Mouse (Mus musculus) left cerebral cortex, postnatal 36 days (tissue): ENCODE results near the gene P2rx4. TPM values are rescaled to one million over a fixed set of nuclear protein-coding genes. Genes with fewer than 3 reads are reported as not detected.

Source experiments
- DNase-seq, 2 experiments: peaks; one replicate each; pipeline ENCODE4 v3.0.0; 2021 to 2022; ENCODE audit warnings: low spot score in 2 of 2, mixed read lengths in 1 of 2
- intact Hi-C: fragments of 180-260 bp; cut with DNase I; formaldehyde crosslinking; loops from one replicate; pipeline ENCODE4 v1.15.1; 2025
- total RNA-seq, 2 experiments: library from RNA; stranded (reverse); gene quantifications; 2 replicates each; pipeline ENCODE4 v1.2.3; 2021

P2rx4 gene
- total RNA-seq, 2 experiments from 2014 or later = 19.2 to 19.3 TPM

- DNase-seq = no peak
- intact Hi-C loops = no loop called here
Observed at GRCm38 (mm10) chr5:122736761-122737160, 29.4 kb downstream of the P2rx4 start.

DNA sequence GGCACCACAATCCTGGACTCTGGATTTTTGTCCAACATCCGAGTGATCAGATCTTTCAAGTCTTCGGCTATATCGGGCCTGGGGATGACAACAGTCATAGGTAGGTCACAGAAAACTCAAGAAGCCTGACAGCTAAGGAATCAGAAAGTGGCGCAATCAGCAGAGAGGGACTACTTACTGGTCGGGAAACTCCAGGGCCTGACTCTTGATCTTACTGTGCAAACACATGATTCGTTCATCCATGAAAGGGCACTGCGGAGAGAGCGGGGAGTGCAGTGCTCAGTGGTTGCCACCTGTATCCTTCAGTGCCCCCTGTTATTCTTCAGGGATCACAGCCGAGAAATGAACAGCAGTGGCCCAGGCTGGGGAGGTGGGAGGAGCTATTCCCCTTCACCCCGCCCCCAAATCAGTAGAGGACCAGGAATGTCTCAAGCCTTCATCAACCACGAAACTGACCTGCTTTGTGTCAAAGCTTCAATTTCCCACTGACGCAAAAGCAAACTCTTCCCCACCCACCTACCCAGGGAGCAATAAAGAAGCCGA, 36.6 kb downstream of the P2rx4 start:
- no peak for DNase-seq
- intact Hi-C loops = no loop called here

GRCm38 (mm10) chr5:122747950-122748349, 40.6 kb downstream of the P2rx4 start:
- DNase-seq = no peak
- intact Hi-C loops = no loop called here

- intact Hi-C loops = no loop called here
- no peak for DNase-seq
Observed at GRCm38 (mm10) chr5:122754477-122754876, 47.1 kb downstream of the P2rx4 start.

DNA sequence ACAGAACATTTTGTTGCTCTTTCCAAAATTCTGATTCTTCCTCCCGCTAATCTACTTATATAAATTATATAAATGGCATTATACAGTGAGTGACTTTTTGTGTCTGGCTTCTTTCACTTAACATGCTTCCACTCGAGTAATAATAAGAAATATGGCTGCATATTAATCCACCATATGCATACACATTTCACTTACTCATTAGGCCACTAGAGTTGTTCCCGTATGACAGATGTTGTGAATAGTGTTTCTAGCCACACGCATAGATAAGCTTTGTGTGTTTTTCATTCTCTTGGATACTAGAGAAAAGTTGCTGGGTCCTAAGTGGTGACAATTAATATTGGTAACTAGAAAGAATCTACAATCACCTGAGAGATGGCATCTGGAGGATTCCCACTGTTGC, 48.3 kb downstream of the P2rx4 start:
- no peak for DNase-seq
- intact Hi-C loops = no loop called here

DNA sequence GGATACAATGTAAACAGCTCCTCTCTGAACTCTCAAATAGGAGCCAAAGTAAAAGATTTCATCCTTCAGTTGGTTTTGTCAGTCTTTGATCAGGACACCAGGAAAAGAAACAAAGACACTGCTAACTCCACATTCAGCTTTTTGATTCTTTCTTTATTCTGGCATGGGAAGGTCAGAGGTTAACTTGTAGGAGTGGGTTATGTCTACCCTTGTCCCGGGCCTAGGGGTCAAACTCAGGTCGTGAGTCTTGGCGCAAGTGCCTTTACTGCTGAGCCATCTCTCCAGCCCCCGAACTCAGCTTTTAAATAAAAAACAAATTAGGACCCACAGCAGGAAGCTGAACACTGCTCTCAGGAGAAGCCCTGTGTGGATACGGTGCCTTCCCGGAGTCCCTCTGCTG, 48.8 kb downstream of the P2rx4 start:
- DNase-seq = no peak
- intact Hi-C loops = no loop called here

- no peak for DNase-seq
- intact Hi-C loops = no loop called here
Observed at GRCm38 (mm10) chr5:122756680-122757079, 49.3 kb downstream of the P2rx4 start.

DNA sequence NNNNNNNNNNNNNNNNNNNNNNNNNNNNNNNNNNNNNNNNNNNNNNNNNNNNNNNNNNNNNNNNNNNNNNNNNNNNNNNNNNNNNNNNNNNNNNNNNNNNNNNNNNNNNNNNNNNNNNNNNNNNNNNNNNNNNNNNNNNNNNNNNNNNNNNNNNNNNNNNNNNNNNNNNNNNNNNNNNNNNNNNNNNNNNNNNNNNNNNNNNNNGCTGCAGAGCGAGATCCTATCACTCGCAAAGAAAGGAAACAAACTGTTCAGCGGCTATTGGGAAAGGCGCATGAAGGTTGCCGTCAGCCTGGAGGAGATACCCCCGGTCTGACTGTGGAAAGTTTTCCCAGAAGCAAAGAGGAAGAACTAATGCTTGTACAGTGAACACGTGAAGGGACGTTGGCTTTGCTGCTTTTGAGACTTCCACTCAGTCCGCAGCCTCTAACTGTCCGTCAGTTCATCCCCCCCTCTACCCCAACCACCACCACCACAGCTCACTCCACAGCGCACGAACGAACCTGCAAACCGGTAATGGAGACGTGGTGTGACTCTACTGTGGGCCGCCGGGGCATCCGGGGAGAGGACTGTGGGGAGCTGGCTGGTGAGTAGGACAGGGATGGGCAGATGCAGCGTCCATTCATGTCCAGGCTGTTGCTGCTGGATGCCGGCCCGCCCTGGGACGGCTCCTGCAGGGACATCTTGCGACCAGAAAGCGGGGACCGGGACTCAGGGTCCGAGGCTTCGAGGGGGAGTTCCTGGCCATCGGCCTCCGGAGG, 56.1 kb downstream of the P2rx4 start:
- DNase-seq = no peak
- intact Hi-C loops = no loop called here

- intact Hi-C loops = no loop called here
- no peak for DNase-seq
Observed at GRCm38 (mm10) chr5:122764032-122764464, 56.7 kb downstream of the P2rx4 start.

- DNase-seq = no peak
- intact Hi-C loops = no loop called here
Observed at GRCm38 (mm10) chr5:122767283-122767682, 59.9 kb downstream of the P2rx4 start.

DNA sequence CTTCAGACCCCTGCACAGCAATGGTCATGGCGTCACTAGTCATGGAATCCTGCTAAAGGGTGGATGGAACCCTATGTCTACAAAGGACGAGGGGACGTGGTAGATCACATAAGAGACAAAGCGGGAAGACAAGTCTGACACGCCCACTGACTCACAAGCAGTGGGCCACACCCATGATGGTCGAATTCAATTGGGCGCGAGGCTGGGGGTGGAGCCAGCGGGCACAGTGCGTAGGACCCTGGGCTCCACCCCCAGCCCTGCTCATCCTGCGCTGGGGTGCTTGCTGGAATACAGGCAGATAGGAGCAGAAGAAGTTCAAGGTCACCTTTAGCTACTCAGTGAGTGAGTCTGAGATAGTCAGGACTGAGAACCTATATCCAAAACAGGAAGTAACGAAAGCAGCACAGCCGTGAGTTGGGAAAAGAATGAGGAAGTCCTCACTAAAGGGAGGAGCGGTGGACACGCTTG, 61.8 kb downstream of the P2rx4 start:
- intact Hi-C loops = no loop called here

DNA sequence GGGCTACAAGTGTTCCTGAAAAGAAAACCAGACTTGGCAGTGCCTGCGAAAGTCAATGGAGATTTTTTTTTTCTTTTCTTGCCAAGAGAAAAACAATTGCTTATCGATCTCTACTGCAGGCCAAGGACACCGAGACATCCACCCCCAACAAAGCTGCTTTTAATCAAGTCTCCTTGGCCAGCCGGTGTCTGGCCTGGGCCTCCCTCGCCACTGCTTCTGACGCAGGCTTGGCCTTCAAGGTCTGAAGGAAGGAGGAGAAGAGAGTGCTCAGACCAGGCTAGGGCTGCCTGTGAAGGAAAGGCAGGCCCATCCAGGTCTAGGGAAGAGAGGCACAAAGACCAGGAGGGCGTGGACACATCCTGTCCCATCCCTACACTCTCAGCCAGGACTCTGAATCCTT, 63.0 kb downstream of the P2rx4 start:
- intact Hi-C loops = loop anchor here (10.0 kb wide), 1 partner anchor 374 kb away; the partner anchor contains the start of gene Setd1b
- DNase-seq = no peak

More for the DNA sequence above, 61.8 kb downstream of the P2rx4 start:
- no peak for DNase-seq

DNA sequence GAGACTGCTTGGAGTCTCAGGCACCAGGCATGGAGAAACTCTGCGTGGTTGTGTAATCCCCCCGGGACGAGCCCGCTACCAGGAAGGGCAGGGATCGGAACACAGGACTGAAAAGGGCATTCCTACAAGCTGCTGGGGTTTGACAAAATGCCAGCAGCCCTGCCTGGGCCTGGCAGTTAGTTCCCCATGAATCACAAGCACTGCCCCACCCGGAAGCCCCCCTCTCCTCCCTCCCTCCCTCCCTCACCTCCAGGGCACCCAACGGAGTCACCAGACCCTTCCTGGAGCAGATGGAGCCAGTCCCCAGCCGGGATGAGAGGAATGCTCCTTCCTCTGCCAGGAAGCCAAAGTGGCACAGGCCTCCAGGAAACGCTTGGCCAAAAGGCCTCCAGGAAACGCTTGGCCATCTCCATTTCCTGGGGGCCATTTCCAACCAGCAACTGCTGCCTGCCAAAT, 63.5 kb downstream of the P2rx4 start:
- intact Hi-C loops = loop anchor here (10.0 kb wide), 1 partner anchor 374 kb away; the partner anchor contains the start of gene Setd1b
- DNase-seq = no peak

GRCm38 (mm10) chr5:122771428-122771827, 64.1 kb downstream of the P2rx4 start:
- no peak for DNase-seq
- intact Hi-C loops = loop anchor here (10.0 kb wide), 1 partner anchor 373 kb away; the partner anchor contains the start of gene Setd1b

- intact Hi-C loops = loop anchor here (10.0 kb wide), 1 partner anchor 371 kb away; the partner anchor contains the start of gene Setd1b
- DNase-seq = no peak
Observed at GRCm38 (mm10) chr5:122773756-122774155, 66.4 kb downstream of the P2rx4 start.

DNA sequence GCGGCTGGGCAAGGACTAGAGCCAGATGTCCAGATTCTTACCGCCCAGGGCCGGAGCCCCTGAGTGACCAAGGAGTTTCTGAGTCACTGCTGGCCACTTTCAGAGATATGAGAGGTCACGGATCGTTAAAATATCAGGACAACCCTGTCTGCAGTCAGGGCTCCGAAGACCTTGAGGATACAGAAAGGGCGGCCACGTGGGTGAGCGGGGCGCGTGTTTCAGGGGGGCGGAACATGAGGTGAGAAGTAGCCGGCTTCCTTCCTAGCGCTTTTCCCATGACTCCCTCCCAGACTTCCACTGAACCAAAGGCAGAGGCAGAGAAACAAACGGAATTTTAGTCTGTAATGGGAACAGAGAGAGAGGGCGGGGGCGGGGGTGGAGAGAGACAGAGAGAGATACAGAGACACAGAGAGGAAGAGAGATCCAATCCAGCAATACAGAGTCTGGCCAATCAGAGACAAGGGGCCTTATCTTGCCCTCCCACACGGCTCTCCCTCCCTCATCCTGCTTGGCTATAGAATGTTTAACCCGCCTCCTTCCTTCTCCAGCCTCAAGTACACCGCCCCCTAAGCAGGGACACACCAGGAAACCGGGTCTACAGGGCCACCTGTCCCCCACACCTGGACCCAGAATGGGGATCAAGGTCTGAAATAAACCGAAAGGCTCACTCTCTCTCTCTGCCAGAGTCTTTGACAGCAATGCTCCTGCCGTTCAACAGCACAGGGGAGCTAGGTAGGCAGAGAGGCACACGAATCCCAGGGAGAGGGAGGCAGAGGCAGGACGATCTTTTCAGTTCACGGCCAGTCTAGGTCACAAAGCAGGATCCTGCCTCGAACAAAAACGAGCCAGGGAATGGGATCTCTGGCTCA, 67.6 kb downstream of the P2rx4 start:
- intact Hi-C loops = loop anchor here (1.0 to 10.0 kb wide), 3 partner anchors 11 to 370 kb away; partner anchors contain the start of genes Atp2a2 and Setd1b
- DNase-seq = peak; percentile 55 to 77

DNA sequence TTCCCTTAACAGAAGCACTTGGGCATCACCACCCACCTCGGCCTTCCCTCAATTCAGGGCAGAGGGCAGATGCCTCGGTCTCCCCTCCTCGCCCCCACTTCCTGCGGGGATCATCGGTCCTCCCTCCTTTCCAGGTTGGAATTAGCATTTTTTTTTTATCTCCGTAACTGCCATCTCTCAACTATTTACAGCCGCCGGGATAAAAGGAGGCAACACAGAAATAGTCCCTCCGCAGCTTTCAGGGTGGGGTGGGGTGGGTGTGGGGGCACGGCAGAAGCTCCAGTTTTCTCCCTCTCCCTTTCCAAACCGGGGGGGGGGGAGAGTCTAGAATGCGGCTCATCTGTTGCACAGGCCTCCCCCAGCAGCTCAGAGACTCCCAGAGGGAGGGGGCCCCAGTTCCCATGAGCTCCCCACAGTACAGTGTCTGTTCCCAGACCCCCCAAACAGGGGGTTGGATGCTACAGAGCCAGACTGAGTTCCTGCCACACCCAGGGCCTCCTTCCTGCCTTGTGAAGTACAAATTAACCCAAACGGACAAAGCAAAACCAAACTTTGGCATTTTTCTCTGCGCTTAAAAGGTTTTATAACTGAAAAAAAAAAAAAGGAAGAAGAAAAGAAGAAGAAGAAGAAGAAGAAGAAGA, 68.4 kb downstream of the P2rx4 start:
- peak in 1 of 2 experiments; percentile 44 for DNase-seq
- intact Hi-C loops = loop anchor here (1.0 to 10.0 kb wide), 3 partner anchors 11 to 369 kb away; partner anchors contain the start of genes Atp2a2 and Setd1b

GRCm38 (mm10) chr5:122777322-122777721, 70.0 kb downstream of the P2rx4 start:
- DNase-seq = peak; percentile 52 to 62
- intact Hi-C loops = loop anchor here (5.0 to 10.0 kb wide), 2 partner anchors 275 to 367 kb away; partner anchors contain the start of genes Atp2a2 and Setd1b
